Mouse (Mus musculus) bone marrow, adult 2 months (tissue): ENCODE measurements at regions not wholly inside any gene's neighbourhood (a gene's known extent, or its start where the extent isn't known, plus 50 kb on each side); places are given as distances from the start of the nearest gene placed in this dataset.

Experiments used
- CTCF ChIP-seq: fragments of 200-500 bp; IDR thresholded peaks from 2 replicates; pipeline ENCODE4 v1.5.1; 2011; ENCODE audit warnings: low read length, control low read depth; ENCODE audit not compliant: control insufficient read depth, insufficient read depth
- POLR2A ChIP-seq: fragments of 200-500 bp; IDR thresholded peaks from 2 replicates; pipeline ENCODE4 v1.6.1; 2011; ENCODE audit warnings: low read depth, mild to moderate bottlenecking, control low read depth, low read length, borderline replicate concordance; ENCODE audit not compliant: control insufficient read depth

- TF ChIP-seq POLR2A: no peak
- TF ChIP-seq CTCF: no peak
Observed at GRCm38 (mm10) chr4:95304006-95304405, 252.0 kb upstream of the Jun start.
